Mouse (Mus musculus): ENCODE measurements at regions not wholly inside any gene's neighbourhood (a gene's known extent, or its start where the extent isn't known, plus 50 kb on each side); places are given as distances from the start of the nearest gene placed in this dataset.

- ATAC-seq (replicated peaks; ENCODE audit: low read depth, poor library complexity, severe bottlenecking), result no peak
Observed at GRCm38 (mm10) chr1:61125127-61125526, 147.4 kb downstream of the Icos start.

GRCm38 (mm10) chr1:61135597-61136545 is 158.1 kb downstream of the Icos start:
- ATAC-seq (replicated peaks; ENCODE audit: low read depth, poor library complexity, severe bottlenecking), result peak; percentile 83

- ATAC-seq (replicated peaks; ENCODE audit: low read depth, poor library complexity, severe bottlenecking), result no peak
Observed at GRCm38 (mm10) chr1:61137210-61137885, 159.6 kb downstream of the Icos start.

- no peak for ATAC-seq (replicated peaks; ENCODE audit: low read depth, poor library complexity, severe bottlenecking)
Observed at GRCm38 (mm10) chr1:61137954-61138353, 160.2 kb downstream of the Icos start.

GRCm38 (mm10) chr1:61139291-61139983 is 161.7 kb downstream of the Icos start:
- no peak for ATAC-seq (replicated peaks; ENCODE audit: low read depth, poor library complexity, severe bottlenecking)

- ATAC-seq (replicated peaks; ENCODE audit: low read depth, poor library complexity, severe bottlenecking), result no peak
Observed at GRCm38 (mm10) chr1:61139984-61140648, 162.4 kb downstream of the Icos start.

GRCm38 (mm10) chr1:61140870-61141591 is 163.3 kb downstream of the Icos start:
- ATAC-seq (replicated peaks; ENCODE audit: low read depth, poor library complexity, severe bottlenecking), result no peak

GRCm38 (mm10) chr1:61141592-61141930 is 163.8 kb downstream of the Icos start:
- ATAC-seq (replicated peaks; ENCODE audit: low read depth, poor library complexity, severe bottlenecking), result no peak

- no peak for ATAC-seq (replicated peaks; ENCODE audit: low read depth, poor library complexity, severe bottlenecking)
Observed at GRCm38 (mm10) chr1:61141952-61142351, 164.2 kb downstream of the Icos start.

GRCm38 (mm10) chr1:61143030-61143753 is 165.5 kb downstream of the Icos start:
- ATAC-seq (replicated peaks; ENCODE audit: low read depth, poor library complexity, severe bottlenecking), result no peak

- no peak for ATAC-seq (replicated peaks; ENCODE audit: low read depth, poor library complexity, severe bottlenecking)
Observed at GRCm38 (mm10) chr1:61143754-61144066, 166.0 kb downstream of the Icos start.

- no peak for ATAC-seq (replicated peaks; ENCODE audit: low read depth, poor library complexity, severe bottlenecking)
Observed at GRCm38 (mm10) chr1:61145013-61145412, 167.3 kb downstream of the Icos start.

GRCm38 (mm10) chr1:61145572-61145971 is 167.8 kb downstream of the Icos start:
- no peak for ATAC-seq (replicated peaks; ENCODE audit: low read depth, poor library complexity, severe bottlenecking)

- ATAC-seq (replicated peaks; ENCODE audit: low read depth, poor library complexity, severe bottlenecking), result peak; percentile 89
Observed at GRCm38 (mm10) chr1:61146222-61146723, 168.5 kb downstream of the Icos start.

GRCm38 (mm10) chr1:61151742-61152141 is 174.0 kb downstream of the Icos start:
- ATAC-seq (replicated peaks; ENCODE audit: low read depth, poor library complexity, severe bottlenecking), result no peak

GRCm38 (mm10) chr1:61152157-61152556 is 174.4 kb downstream of the Icos start:
- ATAC-seq (replicated peaks; ENCODE audit: low read depth, poor library complexity, severe bottlenecking), result no peak

GRCm38 (mm10) chr1:61154216-61154615 is 176.5 kb downstream of the Icos start:
- ATAC-seq (replicated peaks; ENCODE audit: low read depth, poor library complexity, severe bottlenecking), result no peak

- no peak for ATAC-seq (replicated peaks; ENCODE audit: low read depth, poor library complexity, severe bottlenecking)
Observed at GRCm38 (mm10) chr1:61157271-61157670, 179.5 kb downstream of the Icos start.

GRCm38 (mm10) chr1:61160505-61160904 is 182.8 kb downstream of the Icos start:
- 0 out of 2 replicates have a peak, but pooled peaks have one; percentile 47 for ATAC-seq (replicated peaks; ENCODE audit: low read depth, poor library complexity, severe bottlenecking)

All from common myeloid progenitor, adult 5-6 weeks (primary cell).